ENCODE assay signal across 8 mouse cellular contexts in genomic region chr5:36398463-36399364, GRCm38 (mm10). TPM values are rescaled to one million over a fixed set of nuclear protein-coding genes. Genes with fewer than 3 reads are reported as not detected.
DNase-seq lines count a peak whose midpoint lies in the region; ATAC-seq lines count a peak whose summit lies in the region.

No protein-coding gene starts in this region.

- peak; percentile 41 for DNase-seq in heart, adult 8-10 months (ENCODE audit: low spot score)
- no peak for DNase-seq in heart, embryonic 10.5 days (ENCODE audit: low spot score)
- peak; percentile 70 for DNase-seq in brain, adult 2 months (ENCODE audit: low read depth, low spot score)
- peak; percentile 71 for DNase-seq in gastrocnemius, adult 18-20 months (ENCODE audit: low spot score)
- peak; percentile 77 for DNase-seq in testis, postnatal 10 days (ENCODE audit: low spot score)

- H3K4me2 ChIP-seq in limb, embryonic 12.5 days: peak overlapping the region; percentile 96; the same call in 1 of the 2 replicates
- peak overlapping the region; percentile 89; the same call in 1 of the 2 replicates for H3K4me2 ChIP-seq in midbrain, embryonic 15.5 days

- no peaks in the 10 kb centered on the region for H3K36me3 ChIP-seq in heart, embryonic 10.5 days
- H3K36me3 ChIP-seq in limb, embryonic 12.5 days: no peaks in the 10 kb centered on the region
- H3K36me3 ChIP-seq in midbrain, embryonic 15.5 days (replicated peaks): no peaks in the 10 kb centered on the region

- 7% methylated on average over 18 of the region's 18 CpGs for WGBS in heart, embryonic 10.5 days
- WGBS in limb, embryonic 12.5 days: 11% methylated on average over 18 of the region's 18 CpGs
- WGBS in midbrain, embryonic 15.5 days: 5% methylated on average over 18 of the region's 18 CpGs

- peaks cover 42% of the 10 kb centered on the region for H3K4me1 ChIP-seq in heart, embryonic 10.5 days
- peaks cover 37% of the 10 kb centered on the region for H3K4me1 ChIP-seq in limb, embryonic 12.5 days (replicated peaks)
- peaks cover 54% of the 10 kb centered on the region for H3K4me1 ChIP-seq in midbrain, embryonic 15.5 days

- H3K4me3 ChIP-seq in heart, embryonic 10.5 days: no peak overlapping the region; the same call in 1 of the 2 replicates
- H3K4me3 ChIP-seq in limb, embryonic 12.5 days (replicated peaks): no peak overlapping the region
- no peak overlapping the region; the same call in 1 of the 2 replicates for H3K4me3 ChIP-seq in midbrain, embryonic 15.5 days

- H3K9ac ChIP-seq in limb, embryonic 12.5 days (replicated peaks): no peak overlapping the region
- H3K9ac ChIP-seq in midbrain, embryonic 15.5 days: no peak overlapping the region

- peak; percentile 43 for ATAC-seq in inflammation-experienced regulatory T-cells, adult 6 months
- ATAC-seq in limb, embryonic 12.5 days (ENCODE audit: insufficient number of reproducible peaks, insufficient read depth, low FRiP score, low TSS enrichment, low read depth): no peak
- ATAC-seq in midbrain, embryonic 15.5 days (replicated peaks): no peak

- H3K27ac ChIP-seq in heart, embryonic 10.5 days: no peak overlapping the region
- H3K27ac ChIP-seq in limb, embryonic 12.5 days: no peak overlapping the region
- no peak overlapping the region for H3K27ac ChIP-seq in midbrain, embryonic 15.5 days

- no peaks in the 10 kb centered on the region for H3K9me3 ChIP-seq in heart, embryonic 10.5 days
- H3K9me3 ChIP-seq in limb, embryonic 12.5 days: no peaks in the 10 kb centered on the region
- H3K9me3 ChIP-seq in midbrain, embryonic 15.5 days: no peaks in the 10 kb centered on the region

- peaks cover 77% of the 10 kb centered on the region for H3K27me3 ChIP-seq in heart, embryonic 10.5 days (ENCODE audit: insufficient read depth, poor library complexity, severe bottlenecking)
- H3K27me3 ChIP-seq in limb, embryonic 12.5 days: peaks cover 50% of the 10 kb centered on the region
- peaks cover 7% of the 10 kb centered on the region; the same call in 1 of the 2 replicates for H3K27me3 ChIP-seq in midbrain, embryonic 15.5 days (replicated peaks)

RNA-seq across cellular contexts. Expression of gene Sorcs2, which starts 0.8 kb away (rescaled TPM):
- 1 to 10 TPM; 5.0 to 9.4 (median 7.6) TPM for total RNA-seq in heart, adult 8-10 months (2022)
- 6.9 and 12.2 TPM in 2 replicates for polyA plus RNA-seq in heart, embryonic 10.5 days (2016; fragmentation: Nextera tagmentation; extraction: Ambion mirVana)
- total RNA-seq in gastrocnemius, adult 18-20 months (2021): 1 to 10 TPM; 1.8 TPM
- polyA plus RNA-seq in inflammation-experienced regulatory T-cells, adult 6 months (2017; shearing (Covaris generic)): 1 to 10 TPM in 2 of 3 experiments, not detected in 1; 2.9 to 3.9 TPM
- 16.9 and 18.1 TPM in 2 replicates for polyA plus RNA-seq in limb, embryonic 12.5 days (2016; fragmentation: Nextera tagmentation; extraction: Ambion mirVana)
- 21.9 and 22.0 TPM in 2 replicates for polyA plus RNA-seq in midbrain, embryonic 15.5 days (2015; fragmentation: Nextera tagmentation; extraction: Ambion mirVana)
